Mouse (Mus musculus) cerebellum, adult 11 months (tissue): ENCODE measurements at regions not wholly inside any gene's neighbourhood (a gene's known extent, or its start where the extent isn't known, plus 50 kb on each side); places are given as distances from the start of the nearest gene placed in this dataset.
"Not testable (repeated sequence)": the region's sequence is repeated elsewhere in the genome, so short reads cannot be mapped to it uniquely, and the experiment has no call there.

Experiments used
- DNase-seq: peaks from one replicate; pipeline ENCODE4 v3.0.0; 2022

GRCm38 (mm10) chr3:117112766-117113165 is 144.0 kb upstream of the Palmd start:
- no peak for DNase-seq

GRCm38 (mm10) chr3:117112304-117112703 is 143.5 kb upstream of the Palmd start:
- no peak for DNase-seq

GRCm38 (mm10) chr3:117108966-117109700 is 140.3 kb upstream of the Palmd start:
- DNase-seq, result no peak

- DNase-seq, result no peak
These were observed 139.2 kb upstream of the Palmd start for GRCm38 (mm10) chr3:117107986-117108385.

GRCm38 (mm10) chr3:117107378-117107777 is 138.6 kb upstream of the Palmd start:
- no peak for DNase-seq

- DNase-seq, result no peak
These were observed 118.9 kb upstream of the Palmd start for GRCm38 (mm10) chr3:117087646-117088045.

GRCm38 (mm10) chr3:117076734-117077133 is 107.9 kb upstream of the Palmd start:
- no peak for DNase-seq

GRCm38 (mm10) chr3:117073399-117073798 is 104.6 kb upstream of the Palmd start:
- no peak for DNase-seq

- no peak for DNase-seq
These were observed 104.2 kb upstream of the Palmd start for GRCm38 (mm10) chr3:117072998-117073397.

GRCm38 (mm10) chr3:117071851-117072250 is 103.1 kb upstream of the Palmd start:
- no peak for DNase-seq

GRCm38 (mm10) chr3:117067470-117068053 is 98.8 kb upstream of the Palmd start:
- no peak for DNase-seq

GRCm38 (mm10) chr3:117065904-117066303 is 97.1 kb upstream of the Palmd start:
- no peak for DNase-seq

- DNase-seq, result no peak
These were observed 93.0 kb upstream of the Palmd start for GRCm38 (mm10) chr3:117061831-117062230.

GRCm38 (mm10) chr3:117061182-117061581 is 92.4 kb upstream of the Palmd start:
- no peak for DNase-seq

- not testable (repeated sequence) for DNase-seq
These were observed 85.9 kb upstream of the Palmd start for GRCm38 (mm10) chr3:117054711-117055110.

GRCm38 (mm10) chr3:117051431-117051830 is 82.6 kb upstream of the Palmd start:
- DNase-seq, result no peak

GRCm38 (mm10) chr3:117050909-117051308 is 82.1 kb upstream of the Palmd start:
- no peak for DNase-seq

GRCm38 (mm10) chr3:117049410-117049809 is 80.6 kb upstream of the Palmd start:
- no peak for DNase-seq

- no peak for DNase-seq
These were observed 76.0 kb upstream of the Palmd start for GRCm38 (mm10) chr3:117044809-117045208.

- DNase-seq, result no peak
These were observed 75.5 kb upstream of the Palmd start for GRCm38 (mm10) chr3:117044304-117044703.

- DNase-seq, result no peak
These were observed 70.1 kb upstream of the Palmd start for GRCm38 (mm10) chr3:117038928-117039300.

- no peak for DNase-seq
These were observed 69.6 kb upstream of the Palmd start for GRCm38 (mm10) chr3:117038280-117038927.
